Mouse (Mus musculus): ENCODE measurements around the gene Eef1b2. TPM values are rescaled to one million over a fixed set of nuclear protein-coding genes. Genes with fewer than 3 reads are reported as not detected.
"Not testable (repeated sequence)": the region's sequence is repeated elsewhere in the genome, so short reads cannot be mapped to it uniquely, and the experiment has no call there.

Eef1b2 gene
- polyA plus RNA-seq, 1 experiment, result 1,453 TPM

GRCm38 (mm10) chr1:63182212-63182611 is 5.6 kb downstream of the Eef1b2 start:
- Histone ChIP-seq H3K36me3 (ENCODE audit: control insufficient read depth, insufficient read depth) (peaks cover 59% of the 10 kb centered on the region), H3K79me2 (ENCODE audit: control insufficient read depth, insufficient read depth) (peaks cover 30% of the 10 kb centered on the region), H3K4me3 (ENCODE audit: insufficient read depth, poor library complexity, severe bottlenecking) (no peak overlapping the region), H3K27me3 (ENCODE audit: control insufficient read depth, insufficient read depth, insufficient read length) (no peaks in the 10 kb centered on the region), H3ac (ENCODE audit: control insufficient read depth, insufficient read length, low read depth) (no peak overlapping the region), H3K79me3 (ENCODE audit: low read depth) (peaks cover 22% of the 10 kb centered on the region)
- TF ChIP-seq MYOG (IDR thresholded peaks at IDR 0.05; ENCODE audit: control insufficient read depth, extremely low read depth, insufficient read length), result no peak
- no peak for TF ChIP-seq MYOD1 (IDR thresholded peaks at IDR 0.05; ENCODE audit: control insufficient read depth, insufficient read length, low read depth)

- peaks cover 25% of the 10 kb centered on the region for H3K79me2 ChIP-seq (ENCODE audit: control insufficient read depth, insufficient read depth)
- TF ChIP-seq MYOG (IDR thresholded peaks at IDR 0.05; ENCODE audit: control insufficient read depth, extremely low read depth, insufficient read length), result no peak
- TF ChIP-seq CTCF (IDR thresholded peaks at IDR 0.05; ENCODE audit: control insufficient read depth, insufficient read depth, insufficient read length), result no peak
- TF ChIP-seq CEBPB (IDR thresholded peaks at IDR 0.05; ENCODE audit: low read depth), result no peak
- TF ChIP-seq USF1 (IDR thresholded peaks at IDR 0.05; ENCODE audit: low read depth), result no peak
- no peak for TF ChIP-seq FOSL1 (IDR thresholded peaks at IDR 0.05; ENCODE audit: insufficient read depth, low read length, poor library complexity, severe bottlenecking)
- no peak for TF ChIP-seq MYOD1 (IDR thresholded peaks at IDR 0.05; ENCODE audit: control insufficient read depth, insufficient read length, low read depth)
- TF ChIP-seq MAX (IDR thresholded peaks at IDR 0.05), result no peak
- peaks cover 16% of the 10 kb centered on the region for H3K79me3 ChIP-seq (ENCODE audit: low read depth)
- H3K36me3 ChIP-seq (ENCODE audit: control insufficient read depth, insufficient read depth), result peaks cover 54% of the 10 kb centered on the region
- no peak overlapping the region for H3K4me3 ChIP-seq (ENCODE audit: insufficient read depth, poor library complexity, severe bottlenecking)
- H3ac ChIP-seq (ENCODE audit: control insufficient read depth, insufficient read length, low read depth), result no peak overlapping the region
- H3K27me3 ChIP-seq (ENCODE audit: control insufficient read depth, insufficient read depth, insufficient read length), result no peaks in the 10 kb centered on the region
These were observed 6.1 kb downstream of the Eef1b2 start for GRCm38 (mm10) chr1:63182636-63183270.

GRCm38 (mm10) chr1:63185430-63185829 is 8.8 kb downstream of the Eef1b2 start:
- H3K27me3 ChIP-seq (ENCODE audit: control insufficient read depth, insufficient read depth, insufficient read length); H3K79me2 ChIP-seq (ENCODE audit: control insufficient read depth, insufficient read depth); H3K79me3 ChIP-seq (ENCODE audit: low read depth); H3ac ChIP-seq (ENCODE audit: control insufficient read depth, insufficient read length, low read depth); H3K4me3 ChIP-seq (ENCODE audit: insufficient read depth, poor library complexity, severe bottlenecking): not testable (repeated sequence)
- H3K36me3 ChIP-seq (ENCODE audit: control insufficient read depth, insufficient read depth), result peaks cover 28% of the 10 kb centered on the region

- no peaks in the 10 kb centered on the region for H3K79me2 ChIP-seq (ENCODE audit: control insufficient read depth, insufficient read depth)
- no peak overlapping the region for H3K4me3 ChIP-seq (ENCODE audit: insufficient read depth, poor library complexity, severe bottlenecking)
- H3ac ChIP-seq (ENCODE audit: control insufficient read depth, insufficient read length, low read depth), result no peak overlapping the region
- no peaks in the 10 kb centered on the region for H3K27me3 ChIP-seq (ENCODE audit: control insufficient read depth, insufficient read depth, insufficient read length)
- no peaks in the 10 kb centered on the region for H3K79me3 ChIP-seq (ENCODE audit: low read depth)
- TF ChIP-seq MYOG (IDR thresholded peaks at IDR 0.05; ENCODE audit: control insufficient read depth, extremely low read depth, insufficient read length), result no peak
- no peak for TF ChIP-seq USF1 (IDR thresholded peaks at IDR 0.05; ENCODE audit: low read depth)
- no peak for TF ChIP-seq MAX (IDR thresholded peaks at IDR 0.05)
- TF ChIP-seq CEBPB (IDR thresholded peaks at IDR 0.05; ENCODE audit: low read depth), result no peak
- no peak for TF ChIP-seq FOSL1 (IDR thresholded peaks at IDR 0.05; ENCODE audit: insufficient read depth, low read length, poor library complexity, severe bottlenecking)
- peaks cover 4% of the 10 kb centered on the region for H3K36me3 ChIP-seq (ENCODE audit: control insufficient read depth, insufficient read depth)
These were observed 11.9 kb downstream of the Eef1b2 start for GRCm38 (mm10) chr1:63188536-63188935.

GRCm38 (mm10) chr1:63190851-63191250 is 14.2 kb downstream of the Eef1b2 start:
- Histone ChIP-seq H3K27me3 (ENCODE audit: control insufficient read depth, insufficient read depth, insufficient read length) (no peaks in the 10 kb centered on the region), H3ac (ENCODE audit: control insufficient read depth, insufficient read length, low read depth) (no peak overlapping the region), H3K79me2 (ENCODE audit: control insufficient read depth, insufficient read depth) (no peaks in the 10 kb centered on the region), H3K4me3 (ENCODE audit: insufficient read depth, poor library complexity, severe bottlenecking) (no peak overlapping the region), H3K36me3 (ENCODE audit: control insufficient read depth, insufficient read depth) (no peaks in the 10 kb centered on the region), H3K79me3 (ENCODE audit: low read depth) (no peaks in the 10 kb centered on the region)
- TF ChIP-seq CTCF (IDR thresholded peaks at IDR 0.05; ENCODE audit: control insufficient read depth, insufficient read depth, insufficient read length) (no peak), FOSL1 (IDR thresholded peaks at IDR 0.05; ENCODE audit: insufficient read depth, low read length, poor library complexity, severe bottlenecking) (no peak), MAX (IDR thresholded peaks at IDR 0.05) (no peak), USF1 (IDR thresholded peaks at IDR 0.05; ENCODE audit: low read depth) (no peak), MYOD1 (IDR thresholded peaks at IDR 0.05; ENCODE audit: control insufficient read depth, insufficient read length, low read depth) (no peak), MYOG (IDR thresholded peaks at IDR 0.05; ENCODE audit: control insufficient read depth, extremely low read depth, insufficient read length) (no peak), CEBPB (IDR thresholded peaks at IDR 0.05; ENCODE audit: low read depth) (no peak)

- no peak for TF ChIP-seq MYOG (IDR thresholded peaks at IDR 0.05; ENCODE audit: control insufficient read depth, extremely low read depth, insufficient read length)
- TF ChIP-seq USF1 (IDR thresholded peaks at IDR 0.05; ENCODE audit: low read depth), result no peak
- no peaks in the 10 kb centered on the region for H3K36me3 ChIP-seq (ENCODE audit: control insufficient read depth, insufficient read depth)
- no peak overlapping the region for H3ac ChIP-seq (ENCODE audit: control insufficient read depth, insufficient read length, low read depth)
- H3K4me3 ChIP-seq (ENCODE audit: insufficient read depth, poor library complexity, severe bottlenecking), result no peak overlapping the region
- no peaks in the 10 kb centered on the region for H3K79me2 ChIP-seq (ENCODE audit: control insufficient read depth, insufficient read depth)
- H3K79me3 ChIP-seq (ENCODE audit: low read depth), result no peaks in the 10 kb centered on the region
- H3K27me3 ChIP-seq (ENCODE audit: control insufficient read depth, insufficient read depth, insufficient read length), result no peaks in the 10 kb centered on the region
These were observed 15.9 kb downstream of the Eef1b2 start for GRCm38 (mm10) chr1:63192306-63193065.
